Mouse (Mus musculus) adrenal gland (tissue): ENCODE data around the gene Gbf1.

Experiments
- intact Hi-C: fragments of 180-260 bp; cut with DNase I; formaldehyde crosslinking; loops from one replicate; pipeline ENCODE4 v1.15.1; 2025

Gbf1 gene

DNA sequence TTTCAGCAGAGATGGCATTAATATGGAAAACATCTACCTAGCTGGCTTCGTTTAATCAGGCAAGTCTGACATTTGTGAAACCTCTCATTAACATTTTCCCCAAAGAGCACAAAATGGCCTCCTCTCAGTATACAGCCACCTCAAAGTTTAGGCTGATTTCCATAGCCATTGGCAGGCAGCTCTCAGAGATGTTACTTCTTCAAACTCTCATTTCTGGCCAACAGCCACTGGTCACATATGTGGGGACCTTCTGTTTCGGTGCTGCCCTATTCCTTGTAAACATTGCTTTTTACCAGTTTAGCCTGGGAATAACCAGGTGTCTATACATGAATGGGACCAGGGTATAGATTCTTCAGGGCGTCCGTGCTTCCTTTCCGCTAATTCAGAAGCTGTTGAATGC, 67.8 kb downstream of the Gbf1 start:
- intact Hi-C loops: no loop called here

DNA sequence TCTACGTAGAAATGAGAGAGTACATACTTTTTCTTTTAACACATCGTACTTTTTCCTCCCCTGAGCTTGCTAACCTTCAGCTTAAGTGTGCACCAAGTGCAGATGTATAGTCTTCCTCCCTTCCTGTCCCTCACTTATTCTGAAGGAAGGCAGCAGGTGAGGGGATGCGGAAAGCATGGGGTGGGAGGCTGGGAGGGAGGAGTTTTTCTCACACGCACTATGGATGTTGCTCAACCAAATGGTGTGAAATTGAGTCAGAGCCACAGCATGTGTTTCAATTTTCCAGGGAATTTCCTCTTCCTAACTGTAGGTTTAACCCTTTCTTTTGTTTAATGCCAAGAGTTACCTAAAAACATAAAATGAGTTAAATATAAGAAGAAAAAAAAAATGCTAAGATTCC, 70.8 kb downstream of the Gbf1 start:
- intact Hi-C loops: no loop called here

DNA sequence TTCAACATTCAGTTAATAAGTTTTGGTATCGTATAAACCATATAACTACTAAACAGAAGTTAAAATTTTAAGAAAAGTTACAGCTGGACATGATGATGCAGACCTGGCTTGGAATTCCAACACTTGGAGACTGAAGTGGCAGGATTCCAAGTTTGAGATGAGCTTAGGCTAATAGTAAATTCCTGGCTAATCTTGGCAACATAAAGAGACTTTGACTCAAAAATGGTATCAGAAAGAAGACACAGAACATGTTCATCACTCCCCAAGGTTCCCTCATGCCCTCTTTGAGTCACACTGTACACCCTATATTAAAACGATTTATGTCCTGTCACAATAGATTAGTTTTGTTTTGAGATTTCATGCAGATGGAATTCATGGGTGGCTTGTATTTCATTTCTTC, 72.6 kb downstream of the Gbf1 start:
- intact Hi-C loops: no loop called here

DNA sequence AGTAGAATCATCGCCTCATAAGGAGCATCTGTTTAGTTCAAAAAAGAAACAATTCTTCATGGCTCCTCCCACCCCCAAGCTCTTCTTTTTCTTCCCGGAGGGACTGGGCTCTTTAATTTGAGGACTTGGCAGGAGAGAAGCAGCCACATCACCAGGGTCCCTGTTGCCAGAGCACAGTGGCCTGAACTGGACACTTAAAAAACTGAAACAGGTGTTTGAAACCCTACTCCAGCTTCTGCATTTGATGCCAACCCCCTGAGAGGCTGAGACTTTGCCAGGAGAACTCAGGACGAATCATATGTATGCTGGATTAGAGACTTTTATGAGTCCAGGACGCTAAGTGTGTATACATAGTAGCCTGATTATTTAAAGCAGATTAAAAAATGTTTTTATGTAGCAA, 73.2 kb downstream of the Gbf1 start:
- intact Hi-C loops: no loop called here

DNA sequence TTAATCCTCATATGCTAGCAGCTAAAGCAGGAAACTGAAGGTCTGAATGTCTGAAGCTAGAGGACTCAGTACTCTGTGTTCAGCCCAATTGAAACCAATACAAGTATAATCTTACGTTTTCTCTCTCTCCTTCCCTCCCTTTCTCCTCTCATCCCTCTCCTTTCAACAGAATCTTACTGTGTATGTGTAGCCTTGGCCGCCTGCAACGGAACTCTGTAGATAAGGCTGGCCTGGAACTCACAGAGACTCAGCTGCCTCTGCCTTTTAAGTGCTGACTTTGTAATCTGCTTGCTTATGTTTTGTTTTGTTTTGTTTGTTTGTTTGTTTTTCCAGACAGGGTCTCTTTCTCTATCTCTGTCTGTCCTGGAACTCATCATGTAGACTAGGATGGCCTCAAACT, 74.0 kb downstream of the Gbf1 start:
- intact Hi-C loops: no loop called here

DNA sequence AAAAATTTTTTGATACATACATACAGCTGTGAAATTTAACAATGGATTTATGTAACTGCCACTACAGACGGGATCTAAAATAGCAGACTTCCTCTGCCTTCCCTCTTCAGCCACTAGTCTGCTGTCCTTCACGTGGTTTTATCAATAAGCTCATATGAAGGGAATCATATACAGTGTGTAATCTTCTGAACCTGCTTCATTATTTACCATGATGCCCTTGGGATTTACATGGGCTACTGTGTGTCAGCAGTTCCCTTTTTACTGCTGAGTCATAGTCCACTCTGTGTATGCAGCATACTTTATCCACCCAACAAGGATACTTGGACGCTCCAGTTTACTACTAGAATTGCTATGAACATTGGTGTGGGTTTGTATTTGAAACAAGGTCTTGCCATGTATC, 75.0 kb downstream of the Gbf1 start:
- intact Hi-C loops: no loop called here

DNA sequence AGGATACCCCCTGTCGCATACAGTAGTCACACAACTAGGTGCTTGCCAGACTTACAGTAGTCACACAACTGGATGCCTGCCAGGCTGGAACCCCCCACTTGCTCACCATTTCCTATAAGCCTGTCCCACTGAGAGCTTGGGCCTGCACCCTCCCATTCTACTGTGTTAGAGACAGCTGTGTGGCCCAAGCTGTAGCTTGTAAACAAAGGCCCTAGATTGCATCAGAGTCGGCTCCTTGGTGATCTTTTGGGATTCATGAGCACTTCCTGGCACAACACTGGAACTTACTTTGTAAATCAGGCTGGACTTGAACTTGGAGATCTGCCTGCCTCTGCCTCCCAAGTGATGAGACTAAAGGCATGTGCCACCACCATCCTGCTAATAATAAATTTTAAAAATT, 82.1 kb downstream of the Gbf1 start:
- intact Hi-C loops: no loop called here

DNA sequence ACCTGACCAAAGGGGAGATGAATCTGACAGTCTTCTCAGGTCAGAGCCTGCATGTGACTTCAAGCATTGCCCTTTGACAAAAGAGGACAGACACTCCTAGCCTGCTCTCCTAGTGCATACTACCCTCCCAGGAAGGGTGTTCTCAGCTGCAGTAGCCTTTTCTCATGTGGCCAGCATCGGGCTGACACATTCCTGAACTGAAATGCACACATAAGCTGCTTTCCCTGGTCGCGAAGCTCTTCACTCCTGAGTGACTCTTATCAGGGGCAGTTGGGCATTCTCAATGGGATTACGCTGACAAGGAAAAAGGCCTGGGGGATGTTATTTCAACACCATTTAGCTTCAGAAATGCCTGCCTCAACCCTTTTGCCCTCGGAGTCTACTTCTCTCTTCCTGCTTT, 84.3 kb downstream of the Gbf1 start:
- intact Hi-C loops: loop anchor here (5.0 kb wide), 1 partner anchor 34 kb away; no protein-coding TSS in a partner anchor

DNA sequence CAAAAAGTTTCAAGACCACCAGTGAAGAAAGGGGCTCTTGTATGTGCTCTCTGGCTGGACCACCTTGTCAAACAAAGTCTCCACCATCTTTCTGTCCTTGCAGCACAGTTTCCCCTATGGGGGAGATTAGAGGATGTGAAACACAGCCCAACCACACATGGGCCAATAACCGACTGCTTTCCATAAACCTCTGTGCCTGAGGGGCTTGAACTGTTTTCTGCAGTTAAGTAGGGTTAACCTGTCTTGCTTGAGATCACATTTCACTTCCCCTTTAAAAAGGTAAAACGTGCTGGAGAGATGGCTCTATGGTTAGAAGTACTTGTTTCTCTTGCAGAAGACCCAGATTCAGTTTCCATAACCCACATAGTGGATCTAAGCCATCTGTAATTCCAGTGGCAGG, 87.9 kb downstream of the Gbf1 start:
- intact Hi-C loops: no loop called here

DNA sequence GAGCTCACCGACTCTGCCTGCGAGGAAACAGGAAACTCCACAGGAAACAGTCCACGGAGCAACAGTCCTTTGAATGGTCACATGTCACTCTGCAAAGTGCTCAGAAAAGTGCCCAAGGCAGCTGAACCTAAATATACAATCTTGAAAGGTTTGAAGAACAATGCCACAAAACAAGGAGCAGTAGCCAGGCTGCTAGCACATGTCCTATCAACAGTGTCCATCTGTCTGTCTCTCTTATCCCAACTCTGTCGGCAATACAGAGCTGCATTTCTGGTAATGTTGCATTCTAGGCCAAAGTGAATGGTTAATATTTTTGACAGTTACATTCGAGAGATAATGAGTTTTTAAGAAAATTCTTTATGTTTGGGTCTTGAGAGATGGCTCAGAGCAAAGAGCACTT, 90.1 kb downstream of the Gbf1 start:
- intact Hi-C loops: no loop called here

DNA sequence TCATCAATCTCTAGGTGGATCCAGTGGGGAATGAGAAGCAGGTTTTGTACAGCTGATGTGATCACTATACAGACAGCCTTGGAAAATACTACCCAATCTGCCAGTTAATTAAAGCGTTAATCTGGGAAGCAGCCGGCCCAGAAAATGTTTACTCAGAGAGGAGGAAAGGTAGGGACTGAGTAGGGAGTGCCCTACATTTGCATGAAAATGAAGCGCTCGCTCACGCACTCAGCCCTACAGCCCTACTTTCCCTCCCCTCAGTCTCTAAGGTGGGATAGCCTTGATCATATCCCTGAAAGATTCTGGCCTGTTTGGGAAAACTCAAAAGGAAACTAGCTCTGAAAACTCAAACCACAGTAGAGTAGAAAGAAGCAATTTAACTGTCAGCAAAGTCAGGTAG, 92.3 kb downstream of the Gbf1 start:
- intact Hi-C loops: no loop called here

DNA sequence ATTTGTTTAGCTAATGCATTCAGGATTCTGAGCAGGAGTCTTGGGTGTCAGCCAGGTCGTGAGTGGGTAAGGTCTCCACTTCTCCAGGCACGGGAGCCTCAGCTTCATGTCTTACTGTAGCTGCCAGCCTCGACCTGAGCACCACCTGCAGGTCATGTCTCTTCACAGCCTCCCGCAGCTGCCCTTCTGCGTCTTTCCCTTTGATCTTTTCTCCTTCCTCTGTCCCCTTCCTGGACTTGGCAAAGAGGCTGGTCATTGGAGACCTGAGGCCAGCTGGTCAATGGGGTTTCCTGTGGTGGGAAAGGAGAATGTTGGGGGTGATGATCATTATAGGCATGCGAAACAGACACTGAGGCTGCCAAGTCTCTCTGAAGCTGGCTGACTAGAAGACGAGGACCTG, 96.7 kb downstream of the Gbf1 start:
- intact Hi-C loops: no loop called here

DNA sequence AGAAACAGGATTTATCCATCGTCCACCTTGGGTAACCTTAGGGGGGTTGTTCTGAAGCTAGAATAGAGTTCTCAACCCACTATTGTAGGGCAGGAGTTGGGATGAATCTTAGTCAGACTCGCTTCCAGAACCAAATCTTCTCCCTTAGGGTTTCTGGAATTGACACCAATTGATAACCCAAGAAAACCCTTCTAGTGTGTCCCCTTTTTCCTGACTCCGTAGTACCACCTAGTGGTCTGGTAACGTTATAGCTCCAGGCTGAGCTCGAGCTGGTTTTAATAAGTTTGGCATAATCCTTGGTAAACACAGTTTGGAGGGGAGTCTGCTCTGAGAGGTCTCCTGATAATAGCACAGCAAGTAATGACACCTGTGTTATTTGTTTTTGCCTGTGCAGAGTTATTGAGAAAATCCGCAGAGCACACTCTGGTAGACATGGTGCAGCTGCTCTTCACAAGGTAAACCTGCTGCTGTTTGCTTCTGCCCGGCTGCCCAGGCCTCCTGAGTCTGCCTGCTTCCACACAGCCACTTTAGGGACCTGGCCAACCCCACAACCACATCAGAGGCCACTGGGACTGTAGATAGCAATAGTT, 101.9 kb downstream of the Gbf1 start:
- intact Hi-C loops: loop anchor here (1.0 kb wide), 1 partner anchor 119 kb away; no protein-coding TSS in a partner anchor

DNA sequence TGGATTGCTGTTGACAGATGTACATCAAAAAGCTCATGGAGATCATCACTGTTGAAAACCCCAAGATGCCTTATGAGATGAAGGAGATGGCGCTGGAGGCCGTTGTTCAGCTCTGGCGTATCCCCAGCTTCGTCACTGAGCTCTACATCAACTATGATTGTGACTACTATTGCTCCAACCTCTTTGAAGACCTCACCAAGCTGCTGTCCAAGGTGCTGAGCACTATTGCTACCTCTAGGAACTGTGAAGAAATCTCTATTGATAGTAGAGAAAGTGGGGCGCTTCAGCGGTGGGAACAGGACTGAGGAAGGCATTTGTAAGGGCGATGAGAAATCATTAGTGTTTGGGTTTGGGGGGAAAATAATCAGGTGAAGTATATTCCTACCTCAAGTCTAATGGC, 112.5 kb downstream of the Gbf1 start:
- intact Hi-C loops: no loop called here

DNA sequence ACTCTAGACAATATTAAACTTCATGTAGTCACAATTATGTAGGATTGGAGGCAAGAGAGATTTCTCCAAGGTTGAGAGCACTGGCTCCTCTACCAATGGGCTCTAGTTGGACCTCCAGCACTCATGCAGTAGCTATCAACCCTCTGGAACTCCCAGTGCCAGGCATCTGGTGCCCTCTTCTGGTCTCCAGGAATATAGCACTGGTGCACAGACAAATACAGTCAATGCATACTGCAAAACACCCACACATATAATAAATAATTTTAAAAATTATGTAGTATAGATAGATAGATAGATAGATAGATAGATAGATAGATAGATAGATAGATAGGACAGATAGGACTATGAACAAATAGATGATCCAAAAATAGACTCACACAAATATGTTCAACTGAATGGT, 123.0 kb downstream of the Gbf1 start:
- intact Hi-C loops: no loop called here

DNA sequence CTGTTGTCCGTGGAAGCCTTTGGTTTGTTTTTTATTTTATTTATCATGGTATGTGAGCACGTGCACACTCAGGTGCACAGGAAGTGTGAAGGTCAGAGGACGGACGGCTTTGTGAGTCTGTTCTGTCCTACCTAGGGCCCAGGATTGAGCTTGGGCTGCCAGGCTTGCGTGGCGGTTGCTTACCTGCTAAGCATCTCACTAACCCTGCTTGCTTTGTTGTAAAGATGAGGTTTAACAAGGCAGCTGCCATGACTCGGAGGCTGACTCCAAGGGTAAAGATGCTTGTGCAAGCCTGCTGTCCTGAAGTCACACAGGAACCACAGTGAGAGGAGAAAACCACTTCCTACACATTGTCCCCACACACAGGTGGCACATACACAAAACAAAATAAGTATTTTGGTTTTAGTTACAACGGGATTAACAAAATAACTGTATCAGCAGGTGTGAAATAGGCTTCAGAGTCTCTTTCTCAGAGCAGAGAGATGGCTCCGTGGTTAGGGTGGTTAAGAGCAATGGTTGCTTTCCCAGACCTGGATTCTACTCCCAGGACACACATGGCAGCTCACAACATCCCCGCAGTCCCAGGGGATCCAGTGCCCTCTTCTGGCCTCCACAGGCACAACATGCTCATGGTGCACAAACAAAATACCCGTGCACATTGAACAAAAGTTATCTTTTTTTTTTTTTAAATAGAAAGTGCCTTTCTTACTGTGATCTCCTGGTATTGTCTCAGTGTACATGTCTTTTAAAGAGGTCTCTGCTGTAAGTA, 130.0 kb downstream of the Gbf1 start:
- intact Hi-C loops: no loop called here

DNA sequence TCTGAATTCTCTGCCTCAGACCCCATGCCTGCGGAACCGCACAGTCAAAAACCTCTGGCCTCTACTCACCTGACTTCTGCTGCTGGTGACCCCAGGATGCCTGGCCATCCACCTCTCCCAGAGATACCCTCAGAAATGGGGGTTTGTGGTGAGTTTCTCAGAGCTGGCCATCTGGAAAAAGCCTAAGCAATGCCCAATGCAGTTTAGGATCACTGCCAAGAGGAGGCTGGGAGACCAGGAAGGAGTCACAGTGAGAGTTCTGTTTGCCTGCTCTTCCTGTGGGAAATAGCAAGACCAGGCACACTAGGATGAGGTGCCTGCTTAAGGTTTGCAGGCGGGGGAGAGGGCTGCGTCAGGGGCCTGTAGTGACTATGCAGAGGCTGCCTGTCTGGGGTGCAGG, 132.4 kb downstream of the Gbf1 start:
- intact Hi-C loops: no loop called here

DNA sequence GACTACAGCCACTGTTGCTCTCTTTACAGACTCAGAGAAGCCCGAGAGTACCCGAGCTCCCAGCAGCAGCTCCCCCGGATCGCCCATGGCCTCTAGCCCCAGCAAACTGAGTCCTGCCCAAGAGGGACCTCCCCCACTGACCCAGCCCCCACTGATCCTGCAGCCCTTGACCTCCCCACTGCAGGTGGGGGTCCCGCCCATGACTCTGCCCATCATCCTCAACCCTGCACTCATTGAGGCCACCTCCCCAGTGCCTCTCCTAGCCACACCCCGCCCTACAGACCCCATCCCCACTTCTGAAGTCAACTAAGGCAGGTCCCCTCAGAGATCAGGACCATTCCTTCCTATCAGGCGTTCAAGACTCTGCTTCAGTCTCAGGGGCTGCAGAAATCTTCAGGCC, 133.3 kb downstream of the Gbf1 start:
- intact Hi-C loops: no loop called here

DNA sequence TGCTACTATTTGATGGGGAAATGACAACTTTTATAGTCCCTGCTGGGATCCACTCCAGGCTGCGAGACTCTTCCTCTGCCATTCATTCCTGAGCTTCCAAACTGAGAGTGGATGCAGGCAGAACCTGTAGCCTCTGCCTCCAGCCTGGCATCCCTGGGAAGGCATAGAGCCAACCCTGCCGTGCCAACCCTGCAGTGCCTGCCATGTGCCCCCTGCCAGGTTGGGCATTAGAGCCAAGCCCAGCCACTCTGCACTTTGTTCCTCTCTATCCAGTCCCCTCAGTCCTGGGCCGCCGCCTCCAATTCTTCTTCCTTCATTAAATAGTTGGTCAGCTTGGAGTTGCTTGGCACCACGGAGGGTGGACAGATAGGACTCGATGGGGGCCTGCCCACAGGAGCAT, 133.7 kb downstream of the Gbf1 start:
- intact Hi-C loops: no loop called here

DNA sequence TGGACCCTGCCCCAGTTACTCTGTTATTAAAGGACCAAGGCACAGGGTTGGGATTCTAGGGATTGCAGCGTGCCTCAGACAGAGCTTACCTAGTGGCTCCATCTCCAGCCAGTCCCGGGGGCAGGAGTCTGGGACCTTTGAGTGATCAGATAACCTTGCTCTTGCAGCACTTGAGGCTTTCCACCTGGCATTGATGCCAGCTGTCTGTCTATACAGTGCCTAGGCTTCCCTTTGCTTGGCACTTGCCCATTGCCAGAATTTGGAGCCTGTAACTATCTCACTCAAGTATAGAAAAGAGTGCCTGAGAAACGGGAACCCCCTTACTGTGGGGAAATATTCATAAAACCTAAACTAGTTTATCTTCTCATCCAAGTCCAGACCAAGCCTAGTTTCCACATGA, 134.6 kb downstream of the Gbf1 start:
- intact Hi-C loops: no loop called here

DNA sequence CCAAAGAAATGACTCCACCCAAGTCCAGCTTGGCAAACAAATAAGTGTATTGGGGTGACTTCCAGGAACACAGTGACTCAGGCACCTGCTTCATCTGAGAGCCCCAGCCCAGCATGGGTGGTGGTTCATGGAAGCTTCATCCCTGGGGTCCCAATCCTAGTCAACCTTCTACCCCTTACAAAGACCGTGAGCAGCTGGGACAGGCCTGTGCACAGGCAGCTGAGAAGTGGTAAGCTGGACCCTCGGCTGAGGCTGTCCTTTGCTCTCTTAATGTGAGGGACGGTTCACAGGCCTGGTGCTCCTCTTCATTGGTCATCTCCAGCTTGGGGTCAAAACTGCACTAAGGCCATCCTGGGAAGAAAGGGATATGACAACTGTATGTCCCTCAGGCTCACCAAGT, 135.3 kb downstream of the Gbf1 start:
- intact Hi-C loops: no loop called here

DNA sequence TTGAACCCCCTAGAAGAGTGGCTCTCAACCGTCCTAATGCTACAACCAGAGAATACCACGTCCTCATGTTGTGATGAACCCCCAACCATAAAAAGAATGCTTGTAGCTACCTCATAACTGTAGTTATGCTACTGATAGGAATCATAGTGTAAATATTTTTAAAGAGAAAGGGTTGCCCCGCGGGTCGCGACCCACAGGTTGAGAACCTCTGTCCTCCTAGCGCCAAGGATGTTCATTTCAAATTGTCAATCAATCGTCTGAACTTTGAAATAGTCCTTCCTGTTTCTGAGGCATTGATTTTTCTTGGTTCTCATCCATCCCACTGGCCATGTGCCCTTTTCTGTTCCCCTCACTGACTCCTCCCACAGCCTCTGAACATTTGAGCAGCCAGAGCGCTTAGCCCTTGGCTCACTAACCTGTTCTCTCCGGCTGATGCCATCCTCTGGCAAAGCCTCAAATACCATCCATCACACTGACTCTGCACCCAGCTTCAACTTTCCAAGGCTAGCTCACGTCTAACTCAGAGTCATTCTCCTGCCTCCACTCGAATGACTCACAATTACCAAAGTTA, 138.3 kb downstream of the Gbf1 start:
- intact Hi-C loops: no loop called here

DNA sequence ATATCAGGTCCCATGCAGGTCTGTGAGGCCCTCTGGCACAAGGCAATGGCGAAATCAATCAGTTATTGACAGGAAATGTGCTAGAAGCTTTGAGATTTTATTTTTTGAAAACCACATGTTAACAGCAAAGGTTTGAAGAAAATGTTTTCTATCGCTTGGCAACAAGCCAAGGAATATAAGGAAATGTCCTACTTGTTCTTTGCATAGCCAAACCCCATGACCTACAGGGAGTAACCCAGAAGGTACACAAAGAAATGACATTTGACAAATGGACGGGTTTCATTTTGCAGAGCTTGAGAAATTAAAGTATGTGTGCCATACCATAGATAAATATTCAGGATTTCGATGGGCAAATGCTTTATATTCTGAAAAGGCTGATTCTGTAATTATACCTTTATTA, 144.6 kb downstream of the Gbf1 start:
- intact Hi-C loops: no loop called here
